Mouse (Mus musculus): ENCODE data around the gene H6pd.

DNA sequence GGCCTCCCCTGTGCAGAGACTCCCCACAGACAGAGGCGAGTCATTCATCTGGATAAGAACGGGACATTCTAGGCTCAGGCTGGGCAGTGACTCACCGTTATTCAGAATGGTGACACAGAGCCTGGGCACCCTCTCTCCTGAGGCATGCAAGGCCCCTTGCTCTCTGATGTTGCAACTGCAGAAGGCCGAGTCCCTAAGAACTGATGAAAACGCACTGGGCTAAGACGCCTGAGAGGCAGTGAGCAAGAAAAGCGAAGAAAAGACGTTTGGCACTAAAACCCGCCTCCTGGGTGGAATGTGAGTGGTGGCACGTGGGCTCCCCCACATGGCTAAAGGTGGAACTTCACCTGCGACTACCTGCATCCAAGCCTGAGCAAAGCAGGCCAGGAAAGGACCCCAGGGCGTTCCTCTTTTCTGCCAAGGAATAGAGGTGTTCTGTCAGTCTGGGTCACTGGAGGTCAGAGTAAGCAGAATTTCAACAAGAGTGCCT lies 29.0 kb downstream of the H6pd start:
- TF ChIP-seq POLR2A (IDR thresholded peaks at IDR 0.05; ENCODE audit: insufficient read length, low read depth) = no peak
- no peak for TF ChIP-seq MAX (IDR thresholded peaks at IDR 0.05; ENCODE audit: low read depth)
- TF ChIP-seq POLR2AphosphoS2 (IDR thresholded peaks at IDR 0.05; ENCODE audit: insufficient read length, low read depth) = no peak
- TF ChIP-seq USF1 (IDR thresholded peaks at IDR 0.05; ENCODE audit: low read depth) = peak; percentile 19
- no peak for TF ChIP-seq E2F4 (IDR thresholded peaks at IDR 0.05; ENCODE audit: insufficient read depth)
- TF ChIP-seq CEBPB (IDR thresholded peaks at IDR 0.05; ENCODE audit: insufficient read depth, poor library complexity, severe bottlenecking) = peak; percentile 86

Data from myocyte (in vitro differentiated cells).